Mouse (Mus musculus): ENCODE measurements around the gene Lca5l. TPM values are rescaled to one million over a fixed set of nuclear protein-coding genes. Genes with fewer than 3 reads are reported as not detected.

Lca5l gene
- polyA plus RNA-seq, 1 experiment from 2014 or later: 0.08 TPM

DNA sequence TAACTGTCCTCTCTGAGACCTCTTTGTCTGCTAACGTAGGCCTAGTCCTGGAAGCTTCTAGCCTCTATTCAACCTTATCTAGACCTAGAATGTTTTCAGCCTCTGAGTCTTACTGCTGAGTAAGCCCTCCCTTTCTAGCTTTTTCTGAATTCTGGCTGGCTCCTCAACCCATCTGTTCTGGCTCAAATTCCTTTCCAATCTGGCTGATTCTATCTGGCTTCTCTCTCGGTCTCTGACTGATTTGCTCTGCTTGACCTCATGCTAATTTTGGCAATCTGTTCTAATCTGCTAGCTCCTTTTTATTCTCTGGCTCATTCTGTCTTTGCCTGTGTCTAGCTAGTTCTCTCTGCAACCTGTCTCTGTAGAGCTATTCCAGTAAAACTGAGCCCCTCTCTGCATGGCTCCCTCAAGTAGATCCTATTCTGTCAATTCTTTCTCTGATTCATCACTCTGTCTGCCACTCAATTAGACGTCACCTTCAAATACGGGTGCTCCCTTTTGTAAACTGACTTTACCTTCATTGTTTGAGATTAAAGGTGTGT is 26.3 kb downstream of the Lca5l start:
- Histone ChIP-seq H3K9ac (no peak overlapping the region), H3K27me3 (no peaks in the 10 kb centered on the region), H3K4me2 (no peak overlapping the region), H3K36me3 (replicated peaks) (no peaks in the 10 kb centered on the region), H3K9me3 (replicated peaks) (no peaks in the 10 kb centered on the region), H3K27ac (replicated peaks) (no peak overlapping the region), H3K4me1 (replicated peaks) (no peaks in the 10 kb centered on the region), H3K4me3 (replicated peaks) (no peak overlapping the region)
- WGBS (ENCODE audit: insufficient replicate concordance): 64% methylated on average over 4 of the region's 4 CpGs
- no peak for ATAC-seq (ENCODE audit: insufficient read depth)

- H3K4me1 ChIP-seq (replicated peaks): peaks cover 13% of the 10 kb centered on the region
- no peak overlapping the region for H3K27ac ChIP-seq (replicated peaks)
- WGBS (ENCODE audit: insufficient replicate concordance): 86% methylated on average over 4 of the region's 4 CpGs
- H3K4me2 ChIP-seq: no peak overlapping the region
- H3K9ac ChIP-seq: no peak overlapping the region
- no peak overlapping the region for H3K4me3 ChIP-seq (replicated peaks)
- H3K27me3 ChIP-seq: peaks cover 7% of the 10 kb centered on the region
- H3K9me3 ChIP-seq (replicated peaks): no peaks in the 10 kb centered on the region
- ATAC-seq (ENCODE audit: insufficient read depth): no peak
- H3K36me3 ChIP-seq (replicated peaks): 0 out of 2 replicates have a peak, but pooled peaks cover 4% of the 10 kb centered on the region
Measured at GRCm38 (mm10) chr16:96161336-96161735, 30.7 kb downstream of the Lca5l start.

DNA sequence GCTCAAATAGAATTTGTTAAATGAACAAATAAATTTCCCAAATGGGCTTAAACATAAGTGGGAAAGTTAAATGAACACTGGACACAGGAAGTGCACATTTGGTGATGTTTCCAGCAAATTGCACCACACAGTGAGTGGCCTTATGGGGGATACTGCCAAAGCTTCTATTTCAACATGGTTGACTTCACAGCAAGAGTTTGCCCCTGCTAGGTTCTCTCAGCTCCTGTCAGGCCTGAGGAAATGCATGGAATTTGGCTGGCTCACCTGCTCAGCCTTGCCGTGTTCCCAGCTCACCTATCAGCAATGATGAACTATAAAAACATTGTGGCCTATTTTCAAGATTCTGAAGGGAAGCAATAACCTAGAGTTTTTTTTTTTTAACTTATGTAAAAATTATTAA is 31.1 kb downstream of the Lca5l start:
- H3K4me2 ChIP-seq: no peak overlapping the region
- 0 out of 2 replicates have a peak, but pooled peaks cover 4% of the 10 kb centered on the region for H3K36me3 ChIP-seq (replicated peaks)
- 64% methylated on average over 1 of the region's 1 CpGs for WGBS (ENCODE audit: insufficient replicate concordance)
- H3K27ac ChIP-seq (replicated peaks): no peak overlapping the region
- no peak for ATAC-seq (ENCODE audit: insufficient read depth)
- H3K4me3 ChIP-seq (replicated peaks): no peak overlapping the region
- H3K4me1 ChIP-seq (replicated peaks): peaks cover 13% of the 10 kb centered on the region
- H3K27me3 ChIP-seq: peaks cover 7% of the 10 kb centered on the region
- H3K9ac ChIP-seq: no peak overlapping the region
- H3K9me3 ChIP-seq (replicated peaks): no peaks in the 10 kb centered on the region

DNA sequence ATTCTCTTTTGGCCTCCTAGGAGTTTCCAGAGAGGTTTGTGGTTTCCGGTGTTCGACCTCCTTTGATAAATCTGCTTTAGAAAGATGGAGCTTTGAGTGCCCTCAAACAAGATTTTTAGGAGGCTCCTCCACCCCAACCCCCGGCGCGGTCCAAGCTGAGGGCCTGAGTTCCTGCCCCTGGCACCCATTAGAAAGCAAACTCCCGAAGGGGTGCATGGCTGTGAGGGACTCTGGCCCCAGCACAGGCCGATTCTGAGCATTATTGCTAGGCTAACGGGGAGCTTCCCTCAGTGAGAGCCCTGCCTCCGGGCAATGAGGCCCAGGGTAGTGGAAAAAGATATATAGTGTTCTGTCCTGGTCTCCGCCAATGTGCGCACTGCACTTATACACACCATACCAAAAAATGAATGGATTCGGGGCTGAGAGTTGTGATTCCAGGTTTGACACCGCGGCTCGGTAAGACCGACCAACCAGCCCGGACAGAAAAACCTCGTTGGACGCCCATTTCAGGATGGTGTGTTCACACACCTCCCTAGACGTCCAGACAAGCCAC is 32.2 kb downstream of the Lca5l start:
- H3K9ac ChIP-seq: peak overlapping the region; percentile 54; the same call in 1 of the 2 replicates

GRCm38 (mm10) chr16:96159091-96159731 is 32.9 kb downstream of the Lca5l start:
- H3K4me2 ChIP-seq: peak overlapping the region; percentile 91
- H3K36me3 ChIP-seq (replicated peaks): 0 out of 2 replicates have a peak, but pooled peaks cover 4% of the 10 kb centered on the region
- H3K4me3 ChIP-seq (replicated peaks): peak overlapping the region; percentile 59
- H3K9me3 ChIP-seq (replicated peaks): no peaks in the 10 kb centered on the region
- WGBS (ENCODE audit: insufficient replicate concordance): under 1% methylated on average over 67 of the region's 67 CpGs
- peaks cover 7% of the 10 kb centered on the region for H3K27me3 ChIP-seq
- ATAC-seq (ENCODE audit: insufficient read depth): peak; percentile 65
- H3K9ac ChIP-seq: peak overlapping the region; percentile 54
- H3K4me1 ChIP-seq (replicated peaks): peaks cover 13% of the 10 kb centered on the region
- no peak overlapping the region for H3K27ac ChIP-seq (replicated peaks)

More for the DNA sequence above, 32.2 kb downstream of the Lca5l start:
- peaks cover 7% of the 10 kb centered on the region for H3K27me3 ChIP-seq
- no peaks in the 10 kb centered on the region for H3K9me3 ChIP-seq (replicated peaks)
- H3K27ac ChIP-seq (replicated peaks): no peak overlapping the region
- 67% methylated on average over 20 of the region's 20 CpGs for WGBS (ENCODE audit: insufficient replicate concordance)
- 0 out of 2 replicates have a peak, but pooled peaks cover 4% of the 10 kb centered on the region for H3K36me3 ChIP-seq (replicated peaks)
- H3K4me3 ChIP-seq (replicated peaks): peak overlapping the region; percentile 59
- peaks cover 13% of the 10 kb centered on the region for H3K4me1 ChIP-seq (replicated peaks)
- H3K4me2 ChIP-seq: peak overlapping the region; percentile 91
- no peak for ATAC-seq (ENCODE audit: insufficient read depth)

DNA sequence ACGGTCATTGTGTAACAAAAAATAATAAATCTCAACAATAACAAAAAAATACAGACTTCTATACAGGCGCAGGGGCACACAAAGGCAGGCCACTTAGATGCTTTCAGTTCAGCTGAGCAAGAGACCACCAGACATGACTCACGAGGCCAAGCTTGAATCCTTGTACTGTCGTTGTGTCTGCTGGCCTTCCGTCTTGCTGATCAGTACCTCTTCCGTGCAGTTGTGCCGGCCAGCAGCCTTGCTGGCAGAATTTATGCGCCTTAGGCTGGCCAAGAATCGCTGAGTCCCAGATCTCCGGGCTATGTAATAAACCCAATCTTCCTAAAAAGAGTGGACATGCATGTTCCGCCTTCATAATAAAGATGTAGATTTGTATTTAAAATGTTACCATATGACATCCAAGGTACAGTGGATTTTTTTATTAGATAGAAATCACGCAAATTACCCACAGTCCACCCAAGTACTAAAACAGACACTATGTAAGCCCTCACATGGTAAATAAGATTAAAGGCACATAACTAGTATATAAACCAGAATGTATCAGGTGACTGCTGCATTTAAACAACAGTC is 33.5 kb downstream of the Lca5l start:
- Histone ChIP-seq H3K9me3 (replicated peaks) (no peaks in the 10 kb centered on the region), H3K9ac (peak overlapping the region; percentile 54), H3K4me1 (replicated peaks) (peaks cover 13% of the 10 kb centered on the region), H3K27ac (replicated peaks) (no peak overlapping the region), H3K27me3 (peaks cover 7% of the 10 kb centered on the region), H3K4me2 (peak overlapping the region; percentile 91), H3K36me3 (replicated peaks) (0 out of 2 replicates have a peak, but pooled peaks cover 4% of the 10 kb centered on the region), H3K4me3 (replicated peaks) (peak overlapping the region; percentile 59)
- 62% methylated on average over 12 of the region's 12 CpGs for WGBS (ENCODE audit: insufficient replicate concordance)
- no peak for ATAC-seq (ENCODE audit: insufficient read depth)

GRCm38 (mm10) chr16:96157171-96157570 is 34.9 kb downstream of the Lca5l start:
- Histone ChIP-seq H3K4me1 (replicated peaks) (peaks cover 13% of the 10 kb centered on the region), H3K9ac (no peak overlapping the region), H3K36me3 (replicated peaks) (0 out of 2 replicates have a peak, but pooled peaks cover 4% of the 10 kb centered on the region), H3K27ac (replicated peaks) (no peak overlapping the region), H3K27me3 (peaks cover 7% of the 10 kb centered on the region), H3K4me3 (replicated peaks) (no peak overlapping the region), H3K9me3 (replicated peaks) (no peaks in the 10 kb centered on the region), H3K4me2 (no peak overlapping the region)
- 73% methylated on average over 11 of the region's 11 CpGs for WGBS (ENCODE audit: insufficient replicate concordance)
- no peak for ATAC-seq (ENCODE audit: insufficient read depth)

GRCm38 (mm10) chr16:96156019-96156418 is 36.1 kb downstream of the Lca5l start:
- H3K36me3 ChIP-seq (replicated peaks): 0 out of 2 replicates have a peak, but pooled peaks cover 4% of the 10 kb centered on the region
- H3K9ac ChIP-seq: no peak overlapping the region
- peaks cover 7% of the 10 kb centered on the region for H3K27me3 ChIP-seq
- H3K9me3 ChIP-seq (replicated peaks): no peaks in the 10 kb centered on the region
- no peak for ATAC-seq (ENCODE audit: insufficient read depth)
- H3K4me1 ChIP-seq (replicated peaks): peaks cover 20% of the 10 kb centered on the region
- H3K4me2 ChIP-seq: no peak overlapping the region
- no peak overlapping the region for H3K4me3 ChIP-seq (replicated peaks)
- WGBS (ENCODE audit: insufficient replicate concordance): 77% methylated on average over 8 of the region's 8 CpGs
- H3K27ac ChIP-seq (replicated peaks): no peak overlapping the region

GRCm38 (mm10) chr16:96154476-96154875 is 37.6 kb downstream of the Lca5l start:
- no peak for ATAC-seq (ENCODE audit: insufficient read depth)
- Histone ChIP-seq H3K4me3 (replicated peaks) (no peak overlapping the region), H3K27ac (replicated peaks) (no peak overlapping the region), H3K36me3 (replicated peaks) (0 out of 2 replicates have a peak, but pooled peaks cover 4% of the 10 kb centered on the region), H3K9me3 (replicated peaks) (no peaks in the 10 kb centered on the region), H3K4me1 (replicated peaks) (peaks cover 19% of the 10 kb centered on the region), H3K9ac (no peak overlapping the region), H3K27me3 (peaks cover 6% of the 10 kb centered on the region), H3K4me2 (no peak overlapping the region)
- 71% methylated on average over 2 of the region's 2 CpGs for WGBS (ENCODE audit: insufficient replicate concordance)

- Histone ChIP-seq H3K27me3 (no peaks in the 10 kb centered on the region), H3K36me3 (replicated peaks) (no peaks in the 10 kb centered on the region), H3K9me3 (replicated peaks) (no peaks in the 10 kb centered on the region), H3K4me3 (replicated peaks) (no peak overlapping the region), H3K9ac (no peak overlapping the region), H3K27ac (replicated peaks) (no peak overlapping the region), H3K4me1 (replicated peaks) (peaks cover 10% of the 10 kb centered on the region), H3K4me2 (no peak overlapping the region)
- 0 out of 2 replicates have a peak, but pooled peaks have one; percentile 10 for ATAC-seq (ENCODE audit: insufficient read depth)
- 25% methylated on average over 9 of the region's 9 CpGs for WGBS (ENCODE audit: insufficient replicate concordance)
Measured at GRCm38 (mm10) chr16:96151551-96151950, 40.5 kb downstream of the Lca5l start.

DNA sequence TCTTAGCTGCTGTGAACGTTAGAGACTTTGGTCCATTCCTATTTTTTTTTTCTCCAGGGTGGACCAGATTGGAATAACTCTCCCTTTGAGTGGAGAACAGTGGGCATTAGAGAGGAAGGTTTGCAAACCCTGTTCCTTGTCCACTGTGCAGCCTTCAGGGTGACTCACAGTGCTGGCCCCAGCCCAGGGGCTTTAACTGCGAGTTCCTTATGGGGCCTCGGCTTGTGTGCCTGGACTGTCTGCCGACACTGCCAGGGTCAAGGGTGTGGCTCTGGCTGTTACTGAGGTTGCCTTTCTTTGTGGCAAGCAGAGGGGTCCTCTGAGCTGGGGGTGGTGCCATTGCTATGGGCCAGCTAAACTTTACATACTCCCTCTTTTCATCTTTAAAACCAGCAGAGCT is 41.1 kb downstream of the Lca5l start:
- peaks cover 16% of the 10 kb centered on the region for H3K4me1 ChIP-seq (replicated peaks)
- no peak overlapping the region for H3K9ac ChIP-seq
- 73% methylated on average over 4 of the region's 4 CpGs for WGBS (ENCODE audit: insufficient replicate concordance)
- H3K4me2 ChIP-seq: no peak overlapping the region
- H3K27ac ChIP-seq (replicated peaks): no peak overlapping the region
- 0 out of 2 replicates have a peak, but pooled peaks have one; percentile 6 for ATAC-seq (ENCODE audit: insufficient read depth)
- no peaks in the 10 kb centered on the region for H3K9me3 ChIP-seq (replicated peaks)
- H3K36me3 ChIP-seq (replicated peaks): no peaks in the 10 kb centered on the region
- no peak overlapping the region for H3K4me3 ChIP-seq (replicated peaks)
- no peaks in the 10 kb centered on the region for H3K27me3 ChIP-seq

All from liver, embryonic 15.5 days (tissue).